In the genomic region with DNA sequence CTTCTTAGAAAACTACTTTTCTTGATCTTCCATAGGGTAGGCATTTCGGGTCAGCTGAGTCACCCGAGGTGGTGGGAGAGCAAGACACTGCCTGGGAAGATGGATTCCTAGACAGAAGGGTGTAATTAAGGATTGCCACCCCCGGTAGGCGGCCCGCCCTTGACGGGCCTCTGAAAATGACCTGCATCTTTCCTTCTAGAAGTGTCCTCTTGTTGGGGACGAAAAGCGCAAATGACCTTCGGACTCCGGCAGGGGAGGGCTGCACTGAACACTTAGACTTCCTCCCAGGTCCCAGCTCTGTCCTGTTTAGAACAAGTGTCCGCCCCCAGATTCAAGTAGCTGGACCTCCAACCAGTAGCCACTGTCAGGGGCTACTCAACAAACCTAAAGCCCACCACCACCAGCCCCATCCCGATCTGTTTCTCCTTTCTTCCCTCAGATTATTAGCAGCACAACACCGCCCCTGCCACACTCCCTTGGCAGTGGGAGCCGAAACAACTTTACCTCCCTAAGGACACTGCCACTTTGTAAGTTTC, we compare ENCODE assay signal across 7 mouse cellular contexts. TPM values are rescaled to one million over a fixed set of nuclear protein-coding genes. Genes with fewer than 3 reads are reported as not detected.
DNase-seq lines count a peak whose midpoint lies in the region; ATAC-seq lines count a peak whose summit lies in the region.

No protein-coding gene starts in this region.

- no peak for ATAC-seq in heart, embryonic 16.5 days (replicated peaks; ENCODE audit: extremely low read depth, insufficient read depth, low FRiP score)
- peak; percentile 4; the same call in 1 of the 2 replicates for ATAC-seq in stomach, embryonic 14.5 days (ENCODE audit: insufficient number of reproducible peaks, insufficient read depth, low FRiP score, low read depth)

- H3K9me3 ChIP-seq in heart, embryonic 16.5 days (replicated peaks; ENCODE audit: control insufficient read depth, low read length): no peaks in the 10 kb centered on the region
- no peaks in the 10 kb centered on the region for H3K9me3 ChIP-seq in limb, embryonic 10.5 days (replicated peaks)
- no peaks in the 10 kb centered on the region for H3K9me3 ChIP-seq in stomach, embryonic 14.5 days (ENCODE audit: control insufficient read depth, low read depth, low read length)

- peak overlapping the region; percentile 95 for H3K4me2 ChIP-seq in heart, embryonic 16.5 days (ENCODE audit: low read depth, low read length)
- peak overlapping the region; percentile 91 for H3K4me2 ChIP-seq in stomach, embryonic 14.5 days (replicated peaks; ENCODE audit: low read depth, low read length)

- no peak overlapping the region for H3K9ac ChIP-seq in heart, embryonic 16.5 days (ENCODE audit: low read length)
- H3K9ac ChIP-seq in stomach, embryonic 14.5 days (replicated peaks; ENCODE audit: low read depth, low read length): no peak overlapping the region

- H3K36me3 ChIP-seq in heart, embryonic 16.5 days (ENCODE audit: control insufficient read depth, insufficient read depth): no peaks in the 10 kb centered on the region
- no peaks in the 10 kb centered on the region for H3K36me3 ChIP-seq in limb, embryonic 10.5 days
- H3K36me3 ChIP-seq in stomach, embryonic 14.5 days (ENCODE audit: control insufficient read depth, insufficient read depth, low read length): no peaks in the 10 kb centered on the region

- H3K27ac ChIP-seq in heart, embryonic 16.5 days (ENCODE audit: low read length): no peak overlapping the region
- H3K27ac ChIP-seq in limb, embryonic 10.5 days: peak overlapping the region; percentile 95; the same call in 1 of the 2 replicates
- no peak overlapping the region for H3K27ac ChIP-seq in stomach, embryonic 14.5 days (ENCODE audit: low read length)

- under 1% methylated on average over 14 of the region's 14 CpGs for WGBS in heart, embryonic 16.5 days
- under 1% methylated on average over 14 of the region's 14 CpGs for WGBS in limb, embryonic 10.5 days
- 1% methylated on average over 14 of the region's 14 CpGs for WGBS in stomach, embryonic 14.5 days

- peaks cover 55% of the 10 kb centered on the region for H3K27me3 ChIP-seq in heart, embryonic 16.5 days (ENCODE audit: control insufficient read depth, insufficient read depth, low read length)
- peaks cover 46% of the 10 kb centered on the region for H3K27me3 ChIP-seq in limb, embryonic 10.5 days (ENCODE audit: low read depth, poor library complexity, severe bottlenecking)
- 0 out of 2 replicates have a peak, but pooled peaks cover 6% of the 10 kb centered on the region for H3K27me3 ChIP-seq in stomach, embryonic 14.5 days (ENCODE audit: control insufficient read depth, insufficient read depth, low read length)

- peaks cover 12% of the 10 kb centered on the region for H3K4me1 ChIP-seq in heart, embryonic 16.5 days (ENCODE audit: control insufficient read depth, insufficient read depth, low read length)
- H3K4me1 ChIP-seq in limb, embryonic 10.5 days: peaks cover 37% of the 10 kb centered on the region
- H3K4me1 ChIP-seq in stomach, embryonic 14.5 days (ENCODE audit: control insufficient read depth, insufficient read depth, low read length): no peaks in the 10 kb centered on the region

- H3K4me3 ChIP-seq in heart, embryonic 16.5 days (ENCODE audit: low read length): peak overlapping the region; percentile 84
- peak overlapping the region; percentile 83 for H3K4me3 ChIP-seq in limb, embryonic 10.5 days
- H3K4me3 ChIP-seq in stomach, embryonic 14.5 days (ENCODE audit: low read depth, low read length): peak overlapping the region; percentile 60

- DNase-seq in testis, postnatal 14 days (ENCODE audit: low spot score): peak; percentile 15
- DNase-seq in testis, postnatal 10 days (ENCODE audit: low spot score): no peak
- DNase-seq in limb, embryonic 10.5 days (ENCODE audit: low spot score): peak; percentile 32
- DNase-seq in lung, adult 18-20 months: no peak
- DNase-seq in thymus, adult 18-20 months: no peak

RNA-seq across cellular contexts. Expression of a gene that starts 0.7 kb away (rescaled TPM):
- polyA plus RNA-seq in heart, embryonic 16.5 days (2015; fragmentation: Nextera tagmentation; extraction: Ambion mirVana): 4.3 and 4.5 TPM in 2 replicates
- polyA plus RNA-seq in limb, embryonic 10.5 days (2016; fragmentation: Nextera tagmentation; extraction: Ambion mirVana): 39.7 and 48.5 TPM in 2 replicates
- polyA plus RNA-seq in stomach, embryonic 14.5 days (2014; fragmentation: Nextera tagmentation; extraction: Ambion mirVana): 27.4 and 29.8 TPM in 2 replicates

Comparison
In these comparisons a context has a peak if more than half of its experiments do, and no peak if none do; other contexts are left out.
1. DNase-seq: peak in testis, postnatal 14 days (single experiment) and limb, embryonic 10.5 days (single experiment); none in testis, postnatal 10 days (single experiment), lung, adult 18-20 months (0 of 2) and thymus, adult 18-20 months (0 of 2).
2. Peak in every context shown above with its lines, with median percentiles within 50 percentile points of each other: H3K4me3 ChIP-seq.